Mouse (Mus musculus): ENCODE data around the gene Fanca. TPM values are rescaled to one million over a fixed set of nuclear protein-coding genes. Genes with fewer than 3 reads are reported as not detected.

Gene Fanca
- polyA plus RNA-seq, 1 experiment from 2014 or later, result 35.3 TPM

GRCm38 (mm10) chr8:123254099-123254885, 64.1 kb downstream of the Fanca start, which contains the start of the genes Zfp276 and Vps9d1:
Gene Zfp276 (plus strand): TSS chr8:123254195.
Gene Vps9d1 (minus strand): TSS chr8:123254348.
- peak within 1 kb of the TSS; percentile 98 for H3K4me3 ChIP-seq
- H3K4me1 ChIP-seq (replicated peaks), result peaks cover 52% of the 10 kb centered on the region
- under 1% methylated on average over 99 of the region's 99 CpGs for WGBS
- H3K27ac ChIP-seq, result peak within 1 kb of the TSS; percentile 97
- H3K9me3 ChIP-seq, result no peaks in the 10 kb centered on the region
- DNase-seq (ENCODE audit: low spot score), result peak; percentile 86
- no peaks in the 10 kb centered on the region for H3K27me3 ChIP-seq (ENCODE audit: insufficient read depth, poor library complexity, severe bottlenecking)
- peaks cover 71% of the 10 kb centered on the region for H3K36me3 ChIP-seq

DNA sequence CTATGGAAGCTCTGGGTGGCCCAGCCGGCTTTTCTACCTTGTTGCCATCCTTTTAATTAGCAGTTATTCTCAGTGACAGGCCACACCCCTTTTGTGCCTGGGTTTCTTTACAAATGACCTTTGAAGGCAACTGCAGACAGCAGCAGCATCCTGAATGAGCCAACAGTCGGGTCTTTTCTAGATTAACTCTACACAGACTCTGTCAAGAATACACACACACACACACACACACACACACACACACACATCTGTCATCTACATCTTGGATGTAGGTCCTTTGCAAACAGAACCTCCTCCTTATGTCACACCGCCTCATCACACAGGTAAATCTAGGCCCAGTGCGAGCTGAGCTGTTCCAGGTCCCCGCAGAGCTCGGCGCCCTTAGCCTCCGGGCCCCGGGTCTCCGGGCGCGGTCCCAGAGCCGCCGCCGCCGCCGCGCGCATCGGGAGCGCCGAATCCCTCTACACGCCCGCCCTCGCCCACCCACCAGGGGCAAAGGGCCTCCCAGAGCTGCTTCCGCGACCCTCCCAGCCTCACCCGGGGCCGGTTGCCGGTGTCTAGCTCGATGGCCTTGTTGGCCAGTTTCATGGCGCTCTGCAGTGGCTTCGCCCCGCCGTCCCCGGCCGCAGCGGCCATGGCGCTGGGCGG, 64.8 kb downstream of the Fanca start:
- no peak for DNase-seq (ENCODE audit: low spot score)
- H3K27me3 ChIP-seq (ENCODE audit: insufficient read depth, poor library complexity, severe bottlenecking), result no peaks in the 10 kb centered on the region
- peak overlapping the region; percentile 98 for H3K4me3 ChIP-seq
- H3K36me3 ChIP-seq, result peaks cover 71% of the 10 kb centered on the region
- peak overlapping the region; percentile 97 for H3K27ac ChIP-seq
- no peaks in the 10 kb centered on the region for H3K9me3 ChIP-seq
- under 1% methylated on average over 40 of the region's 40 CpGs for WGBS
- H3K4me1 ChIP-seq (replicated peaks), result peaks cover 52% of the 10 kb centered on the region

DNA sequence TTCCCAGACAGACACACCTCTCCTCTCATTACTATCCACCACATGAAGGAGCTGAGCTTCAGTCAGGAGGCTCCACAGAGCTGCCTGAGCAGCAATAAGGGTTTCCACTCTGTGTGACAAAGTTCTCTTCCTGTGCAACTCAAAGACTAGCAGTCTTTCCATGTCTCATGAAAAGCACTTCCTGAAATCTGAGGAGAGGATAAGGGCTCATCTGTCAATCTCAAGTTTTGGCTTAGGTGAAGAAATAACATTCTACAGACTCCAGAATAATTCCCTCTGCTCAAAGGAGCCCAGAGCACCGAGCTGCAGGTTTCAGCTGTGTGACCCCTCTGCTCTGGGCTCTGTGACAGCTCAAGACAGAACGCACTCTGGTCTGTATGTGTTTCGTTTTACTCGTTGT, 65.5 kb downstream of the Fanca start:
- Histone ChIP-seq H3K9me3 (no peaks in the 10 kb centered on the region), H3K4me1 (replicated peaks) (peaks cover 47% of the 10 kb centered on the region), H3K27me3 (ENCODE audit: insufficient read depth, poor library complexity, severe bottlenecking) (no peaks in the 10 kb centered on the region), H3K4me3 (peak overlapping the region; percentile 98), H3K36me3 (peaks cover 71% of the 10 kb centered on the region), H3K27ac (no peak overlapping the region)
- DNase-seq (ENCODE audit: low spot score), result no peak
- WGBS, result 74% methylated on average over 4 of the region's 4 CpGs

- 96% methylated on average over 5 of the region's 5 CpGs for WGBS
- Histone ChIP-seq H3K36me3 (peaks cover 71% of the 10 kb centered on the region), H3K4me1 (replicated peaks) (peaks cover 32% of the 10 kb centered on the region), H3K9me3 (no peaks in the 10 kb centered on the region), H3K27ac (no peak overlapping the region), H3K4me3 (no peak overlapping the region), H3K27me3 (ENCODE audit: insufficient read depth, poor library complexity, severe bottlenecking) (no peaks in the 10 kb centered on the region)
- DNase-seq (ENCODE audit: low spot score), result no peak
Observed at GRCm38 (mm10) chr8:123250940-123251339, 67.4 kb downstream of the Fanca start.

- 93% methylated on average over 8 of the region's 8 CpGs for WGBS
- DNase-seq (ENCODE audit: low spot score), result no peak
- Histone ChIP-seq H3K4me3 (no peak overlapping the region), H3K4me1 (replicated peaks) (peaks cover 13% of the 10 kb centered on the region), H3K27me3 (ENCODE audit: insufficient read depth, poor library complexity, severe bottlenecking) (no peaks in the 10 kb centered on the region), H3K27ac (no peak overlapping the region), H3K36me3 (peaks cover 89% of the 10 kb centered on the region), H3K9me3 (no peaks in the 10 kb centered on the region)
Observed at GRCm38 (mm10) chr8:123248596-123248995, 69.8 kb downstream of the Fanca start.

DNA sequence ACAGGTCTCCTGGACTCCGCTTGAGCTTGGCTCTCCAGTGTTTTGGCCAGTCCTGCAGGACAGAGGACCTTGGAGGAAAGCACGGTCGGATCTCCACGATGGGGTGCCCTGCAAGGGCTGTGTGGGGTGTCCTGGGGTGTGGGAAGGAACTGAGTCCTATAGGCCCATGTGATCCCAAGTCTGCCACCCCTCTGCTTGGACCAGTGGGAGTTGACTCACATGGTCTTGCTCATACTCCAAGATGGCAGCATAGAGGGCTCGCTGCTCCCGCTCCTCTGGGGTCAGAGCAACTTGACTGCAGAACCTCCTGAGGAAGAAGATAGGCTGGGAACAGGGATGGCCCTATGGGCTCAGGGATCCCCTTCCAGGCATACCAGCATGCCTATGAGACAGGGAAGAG, 70.6 kb downstream of the Fanca start:
- H3K4me1 ChIP-seq (replicated peaks), result peaks cover 4% of the 10 kb centered on the region
- peaks cover 98% of the 10 kb centered on the region for H3K36me3 ChIP-seq
- H3K9me3 ChIP-seq, result no peaks in the 10 kb centered on the region

DNA sequence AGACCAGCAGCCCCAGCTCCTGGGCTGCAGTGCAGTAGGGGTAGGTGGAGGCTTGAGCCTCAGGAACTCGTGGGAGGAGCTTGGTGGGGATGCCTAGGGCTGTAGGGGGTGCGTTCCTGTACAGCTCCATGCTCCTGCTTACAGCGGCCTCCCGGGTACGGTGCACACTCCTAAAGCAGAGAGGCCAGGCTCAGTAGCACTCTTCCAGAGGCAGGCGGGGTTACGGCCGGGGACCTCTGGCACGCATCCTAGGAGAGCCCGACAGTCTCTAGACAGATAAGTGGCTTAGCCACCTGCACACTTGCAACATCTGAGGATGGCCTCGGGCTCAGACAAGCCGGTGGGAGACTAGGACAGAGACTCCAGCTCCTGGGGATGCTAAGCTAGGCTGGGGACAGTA, 72.8 kb downstream of the Fanca start:
- H3K4me3 ChIP-seq, result no peak overlapping the region
- no peaks in the 10 kb centered on the region for H3K27me3 ChIP-seq (ENCODE audit: insufficient read depth, poor library complexity, severe bottlenecking)
- 93% methylated on average over 12 of the region's 12 CpGs for WGBS
- no peaks in the 10 kb centered on the region for H3K4me1 ChIP-seq (replicated peaks)
- no peak for DNase-seq (ENCODE audit: low spot score)
- H3K9me3 ChIP-seq, result no peaks in the 10 kb centered on the region
- peaks cover 93% of the 10 kb centered on the region for H3K36me3 ChIP-seq
- H3K27ac ChIP-seq, result no peak overlapping the region

More for the DNA sequence above, 70.6 kb downstream of the Fanca start:
- Histone ChIP-seq H3K4me3 (no peak overlapping the region), H3K27me3 (ENCODE audit: insufficient read depth, poor library complexity, severe bottlenecking) (no peaks in the 10 kb centered on the region), H3K27ac (no peak overlapping the region)
- WGBS, result 97% methylated on average over 6 of the region's 6 CpGs
- no peak for DNase-seq (ENCODE audit: low spot score)

- peaks cover 81% of the 10 kb centered on the region for H3K36me3 ChIP-seq
Observed at GRCm38 (mm10) chr8:123244382-123244781, 74.0 kb downstream of the Fanca start.

DNA sequence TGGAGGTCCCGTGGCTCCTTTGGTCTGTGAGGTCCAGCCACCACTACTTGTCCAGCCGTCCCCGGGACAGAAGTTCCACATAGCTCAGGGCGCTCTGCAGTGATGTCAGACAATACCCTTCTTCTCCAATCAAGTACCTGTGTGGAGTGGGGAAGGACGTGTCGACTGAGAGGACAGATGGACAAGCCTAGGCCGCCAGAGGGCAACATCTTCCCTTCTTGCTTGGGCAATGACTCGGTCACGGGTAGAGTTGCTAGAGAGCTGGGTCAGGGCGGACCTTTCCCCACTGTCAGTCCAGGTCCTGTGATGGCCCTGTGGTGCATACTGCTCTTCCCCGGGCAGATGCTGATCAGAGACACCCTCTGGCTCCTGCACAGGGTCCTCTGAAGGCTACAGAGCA, 75.3 kb downstream of the Fanca start:
- no peak overlapping the region for H3K27ac ChIP-seq
- no peaks in the 10 kb centered on the region for H3K27me3 ChIP-seq (ENCODE audit: insufficient read depth, poor library complexity, severe bottlenecking)
- no peaks in the 10 kb centered on the region for H3K9me3 ChIP-seq
- DNase-seq (ENCODE audit: low spot score), result no peak
- peaks cover 68% of the 10 kb centered on the region for H3K36me3 ChIP-seq
- H3K4me3 ChIP-seq, result no peak overlapping the region
- 73% methylated on average over 11 of the region's 11 CpGs for WGBS
- no peaks in the 10 kb centered on the region for H3K4me1 ChIP-seq (replicated peaks)

More at GRCm38 (mm10) chr8:123244382-123244781, 74.0 kb downstream of the Fanca start:
- WGBS, result 93% methylated on average over 4 of the region's 4 CpGs
- DNase-seq (ENCODE audit: low spot score), result no peak
- no peaks in the 10 kb centered on the region for H3K4me1 ChIP-seq (replicated peaks)
- no peaks in the 10 kb centered on the region for H3K9me3 ChIP-seq
- H3K27me3 ChIP-seq (ENCODE audit: insufficient read depth, poor library complexity, severe bottlenecking), result no peaks in the 10 kb centered on the region
- H3K4me3 ChIP-seq, result no peak overlapping the region
- H3K27ac ChIP-seq, result no peak overlapping the region

- Histone ChIP-seq H3K4me1 (replicated peaks) (no peaks in the 10 kb centered on the region), H3K36me3 (peaks cover 60% of the 10 kb centered on the region), H3K9me3 (no peaks in the 10 kb centered on the region), H3K4me3 (no peak overlapping the region), H3K27ac (no peak overlapping the region), H3K27me3 (ENCODE audit: insufficient read depth, poor library complexity, severe bottlenecking) (peaks cover 3% of the 10 kb centered on the region; the same call in 1 of the 2 replicates)
- no peak for DNase-seq (ENCODE audit: low spot score)
- WGBS, result 90% methylated on average over 7 of the region's 7 CpGs
Observed at GRCm38 (mm10) chr8:123242107-123242923, 76.1 kb downstream of the Fanca start.

DNA sequence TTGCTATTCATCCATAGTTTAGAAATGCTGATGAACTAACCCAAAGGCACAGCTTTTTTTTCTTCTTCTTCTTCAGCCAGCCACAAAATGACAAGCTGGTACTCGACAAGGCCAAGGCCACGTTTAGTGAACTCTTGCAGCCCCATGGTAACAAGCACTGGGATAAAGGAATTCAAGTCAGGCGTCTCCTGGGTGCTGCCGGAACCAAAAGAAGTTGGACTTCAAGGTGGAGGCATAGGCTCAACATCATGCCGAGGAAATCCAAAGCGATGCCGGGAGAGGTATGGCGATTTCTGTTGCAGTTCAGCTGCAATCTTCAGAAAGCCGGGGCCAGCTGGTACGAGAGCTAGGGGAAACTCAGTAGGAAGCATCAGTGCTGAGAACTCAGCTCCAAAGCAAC, 79.0 kb downstream of the Fanca start:
- DNase-seq (ENCODE audit: low spot score), result no peak
- Histone ChIP-seq H3K4me1 (replicated peaks) (peaks cover 25% of the 10 kb centered on the region), H3K9me3 (no peaks in the 10 kb centered on the region), H3K4me3 (no peak overlapping the region), H3K36me3 (peaks cover 31% of the 10 kb centered on the region), H3K27me3 (ENCODE audit: insufficient read depth, poor library complexity, severe bottlenecking) (peaks cover 30% of the 10 kb centered on the region), H3K27ac (no peak overlapping the region)
- WGBS, result 89% methylated on average over 10 of the region's 10 CpGs

All from hindbrain, embryonic 10.5 days (tissue).